In genomic region chr2:49860969-49861592, GRCm38 (mm10) we compare ENCODE assay signal across 17 mouse cellular contexts.
A peak's percentile ranks its signal among the peaks of the same experiment; 100 is the strongest.
DNase-seq lines count a peak whose midpoint lies in the region; ATAC-seq and TF ChIP-seq lines count a peak whose summit lies in the region.
"Had no signal": no experiment of that assay in that cellular context is flagged by ENCODE, and none has a peak within 500 bp of the region (broad histone marks: within the 10 kb centered on the region; RNA-seq: fewer than 3 reads in every experiment).

No protein-coding gene starts in this region.

- H3K4me1 ChIP-seq in kidney, postnatal 0 days (replicated peaks; ENCODE audit: insufficient read depth, low read length), result no peaks in the 10 kb centered on the region
- H3K4me1 ChIP-seq in embryonic facial prominence, embryonic 10.5 days, result peaks cover 9% of the 10 kb centered on the region; the same call in 1 of the 2 replicates
- H3K4me1 ChIP-seq in stomach, embryonic 14.5 days (ENCODE audit: control insufficient read depth, insufficient read depth, low read length), result no peaks in the 10 kb centered on the region
- H3K4me1 ChIP-seq: forebrain, embryonic 12.5 days; midbrain, embryonic 12.5 days had no signal

- TF ChIP-seq CTCF in kidney, postnatal 0 days (IDR thresholded peaks at IDR 0.05; ENCODE audit: low read depth), result no peak

- no peak overlapping the region for H3K27ac ChIP-seq in kidney, postnatal 0 days
- no peak overlapping the region for H3K27ac ChIP-seq in embryonic facial prominence, embryonic 10.5 days (replicated peaks)
- peak overlapping the region; percentile 7; the same call in 1 of the 2 replicates for H3K27ac ChIP-seq in stomach, embryonic 14.5 days (ENCODE audit: low read length)
- H3K27ac ChIP-seq: forebrain, embryonic 12.5 days; hindbrain, postnatal 0 days; macrophage; midbrain, embryonic 12.5 days; neural tube, embryonic 13.5 days had no signal

- H3K36me3 ChIP-seq in kidney, postnatal 0 days (ENCODE audit: insufficient read depth, low read length), result no peaks in the 10 kb centered on the region
- no peaks in the 10 kb centered on the region for H3K36me3 ChIP-seq in embryonic facial prominence, embryonic 10.5 days (replicated peaks)
- no peaks in the 10 kb centered on the region for H3K36me3 ChIP-seq in stomach, embryonic 14.5 days (ENCODE audit: control insufficient read depth, insufficient read depth, low read length)
- H3K36me3 ChIP-seq: forebrain, embryonic 12.5 days; midbrain, embryonic 12.5 days; neural tube, embryonic 13.5 days had no signal

- 32% methylated on average over 10 of the region's 12 CpGs for WGBS in kidney, postnatal 0 days
- WGBS in embryonic facial prominence, embryonic 10.5 days, result 25% methylated on average over 10 of the region's 12 CpGs
- WGBS in stomach, embryonic 14.5 days, result 20% methylated on average over 10 of the region's 12 CpGs

- no peak for DNase-seq in kidney, postnatal 0 days (ENCODE audit: low spot score)
- no peak for DNase-seq in kidney, postnatal 10 days
- peak; percentile 20 for DNase-seq in ES-CJ7 (ENCODE audit: low read depth, low spot score)
- no peak for DNase-seq in embryonic facial prominence, embryonic 10.5 days (ENCODE audit: low spot score)
- DNase-seq in B cell, adult 2 months, result no peak
- DNase-seq in layer of hippocampus, adult 11-12 months (ENCODE audit: low spot score), result no peak
- DNase-seq: adrenal gland, adult 2 months; cerebellum, postnatal 10 days; gastrocnemius, postnatal 25 days; kidney, postnatal 25 days had no signal

- H3K9me3 ChIP-seq in kidney, postnatal 0 days (replicated peaks; ENCODE audit: low read length), result no peaks in the 10 kb centered on the region
- no peaks in the 10 kb centered on the region for H3K9me3 ChIP-seq in embryonic facial prominence, embryonic 10.5 days
- H3K9me3 ChIP-seq in stomach, embryonic 14.5 days (ENCODE audit: control insufficient read depth, low read depth, low read length), result no peaks in the 10 kb centered on the region
- H3K9me3 ChIP-seq: forebrain, embryonic 12.5 days; midbrain, embryonic 12.5 days; neural tube, embryonic 13.5 days had no signal

- no peaks in the 10 kb centered on the region for H3K27me3 ChIP-seq in kidney, postnatal 0 days (ENCODE audit: insufficient read depth, low read length)
- H3K27me3 ChIP-seq in embryonic facial prominence, embryonic 10.5 days (replicated peaks; ENCODE audit: low read depth, poor library complexity, severe bottlenecking), result peaks cover 8% of the 10 kb centered on the region; the same call in 1 of the 2 replicates
- H3K27me3 ChIP-seq in stomach, embryonic 14.5 days (ENCODE audit: control insufficient read depth, insufficient read depth, low read length), result no peaks in the 10 kb centered on the region
- H3K27me3 ChIP-seq: forebrain, embryonic 12.5 days; midbrain, embryonic 12.5 days; neural tube, embryonic 13.5 days had no signal

- ATAC-seq in kidney, postnatal 0 days (replicated peaks; ENCODE audit: low FRiP score, low read depth), result 0 out of 2 replicates have a peak, but pooled peaks have one; percentile 5
- ATAC-seq in stomach, embryonic 14.5 days (ENCODE audit: insufficient number of reproducible peaks, insufficient read depth, low FRiP score, low read depth), result peak; percentile 62
- ATAC-seq: hindbrain, postnatal 0 days had no signal

- H3K4me3 ChIP-seq in kidney, postnatal 0 days (replicated peaks; ENCODE audit: low read depth, low read length), result no peak overlapping the region
- H3K4me3 ChIP-seq in embryonic facial prominence, embryonic 10.5 days, result 0 out of 2 replicates have a peak overlapping the region, but pooled peaks have one; percentile 3
- no peak overlapping the region for H3K4me3 ChIP-seq in stomach, embryonic 14.5 days (ENCODE audit: low read depth, low read length)
- H3K4me3 ChIP-seq: forebrain, embryonic 12.5 days; midbrain, embryonic 12.5 days; neural tube, embryonic 13.5 days had no signal

- no peak overlapping the region for H3K4me2 ChIP-seq in kidney, postnatal 0 days (ENCODE audit: low read length)
- H3K4me2 ChIP-seq in stomach, embryonic 14.5 days (replicated peaks; ENCODE audit: low read depth, low read length), result no peak overlapping the region
- H3K4me2 ChIP-seq: forebrain, embryonic 12.5 days; heart, embryonic 11.5 days; midbrain, embryonic 12.5 days; neural tube, embryonic 13.5 days had no signal

- no peak overlapping the region for H3K9ac ChIP-seq in kidney, postnatal 0 days (ENCODE audit: low read depth, low read length)
- no peak overlapping the region for H3K9ac ChIP-seq in stomach, embryonic 14.5 days (replicated peaks; ENCODE audit: low read depth, low read length)
- H3K9ac ChIP-seq: forebrain, embryonic 12.5 days; midbrain, embryonic 12.5 days; neural tube, embryonic 13.5 days had no signal
